Mouse (Mus musculus) liver, postnatal 0 days (tissue): Measurements from ENCODE around the gene Dnpep.

ENCODE experiments used
- CTCF ChIP-seq: sonication (generic); IDR thresholded peaks from 2 replicates; pipeline ENCODE4 v1.5.1; 2016; ENCODE audit warnings: antibody characterized with exemption, low read depth
- EP300 ChIP-seq: IDR thresholded peaks from 2 replicates; pipeline ENCODE4 v1.6.1; 2016; ENCODE audit warnings: antibody characterized with exemption, low read depth, mild to moderate bottlenecking

DNA sequence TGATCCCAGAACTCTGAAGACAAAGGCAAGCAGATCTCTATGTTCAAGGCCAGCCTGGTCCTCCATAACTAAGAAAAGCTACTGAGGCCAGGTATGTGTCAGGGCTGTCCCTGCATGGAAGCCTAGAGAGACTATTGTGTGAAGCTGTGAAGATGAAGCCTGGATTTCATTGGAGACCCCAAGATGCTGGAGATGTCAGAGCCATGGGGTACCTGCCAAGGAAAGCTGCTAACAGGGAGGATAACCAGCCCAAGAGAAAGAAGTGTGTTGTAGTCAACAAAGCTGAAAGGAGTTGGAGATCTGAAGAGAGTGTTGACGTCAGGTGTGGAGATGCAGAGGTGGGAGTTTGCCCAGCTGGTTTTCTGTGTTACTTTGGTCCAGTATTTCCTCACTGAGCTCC lies 13.5 kb upstream of the Dnpep start:
- TF ChIP-seq EP300 (no peak), CTCF (no peak)
